Comparison of ENCODE assay signal across 9 mouse cellular contexts in genomic region chr4:13957920-13958319, GRCm38 (mm10).
DNase-seq lines count a peak whose midpoint lies in the region; ATAC-seq lines count a peak whose summit lies in the region.
"Had no signal": no experiment of that assay in that cellular context is flagged by ENCODE, and none has a peak within 500 bp of the region (broad histone marks: within the 10 kb centered on the region; RNA-seq: fewer than 3 reads in every experiment).

No protein-coding gene starts in this region.

- H3K4me3 ChIP-seq in kidney, embryonic 14.5 days (ENCODE audit: low read length) = no peak overlapping the region
- H3K4me3 ChIP-seq in hindbrain, embryonic 10.5 days = no peak overlapping the region
- no peak overlapping the region for H3K4me3 ChIP-seq in limb, embryonic 10.5 days

- peak; percentile 76 for DNase-seq in kidney, adult 11 months
- DNase-seq in cerebellum, adult 18-20 months = peak; percentile 77
- peak; percentile 7 for DNase-seq in hindbrain, embryonic 10.5 days (ENCODE audit: low spot score)
- DNase-seq in limb, embryonic 10.5 days (ENCODE audit: low spot score) = peak; percentile 32
- no peak for DNase-seq in urinary bladder, postnatal 14 days (ENCODE audit: low spot score)
- no peak for DNase-seq in thymus, postnatal 14 days
- DNase-seq in ovary, postnatal 10 days (ENCODE audit: low spot score) = no peak

- WGBS in kidney, embryonic 14.5 days = 29% methylated on average over 4 of the region's 4 CpGs
- 60% methylated on average over 4 of the region's 4 CpGs for WGBS in hindbrain, embryonic 10.5 days
- 44% methylated on average over 4 of the region's 4 CpGs for WGBS in limb, embryonic 10.5 days

- no peak for ATAC-seq in kidney, embryonic 14.5 days (ENCODE audit: low FRiP score, low TSS enrichment)

- H3K4me2 ChIP-seq in kidney, embryonic 14.5 days (replicated peaks; ENCODE audit: low read depth, low read length) = no peak overlapping the region

- H3K4me1 ChIP-seq in kidney, embryonic 14.5 days (ENCODE audit: control insufficient read depth, insufficient read depth, low read length) = no peaks in the 10 kb centered on the region
- peaks cover 6% of the 10 kb centered on the region for H3K4me1 ChIP-seq in hindbrain, embryonic 10.5 days (replicated peaks)
- peaks cover 6% of the 10 kb centered on the region for H3K4me1 ChIP-seq in limb, embryonic 10.5 days

- no peaks in the 10 kb centered on the region for H3K27me3 ChIP-seq in kidney, embryonic 14.5 days (ENCODE audit: control insufficient read depth, insufficient read depth, low read length)
- H3K27me3 ChIP-seq in hindbrain, embryonic 10.5 days (ENCODE audit: insufficient read depth, poor library complexity, severe bottlenecking) = no peaks in the 10 kb centered on the region
- H3K27me3 ChIP-seq in limb, embryonic 10.5 days (ENCODE audit: low read depth, poor library complexity, severe bottlenecking) = no peaks in the 10 kb centered on the region

- no peak overlapping the region for H3K9ac ChIP-seq in kidney, embryonic 14.5 days (ENCODE audit: low read depth, low read length)

- no peak overlapping the region for H3K27ac ChIP-seq in kidney, embryonic 14.5 days (ENCODE audit: low read depth, low read length)
- peak overlapping the region; percentile 57; the same call in 1 of the 2 replicates for H3K27ac ChIP-seq in hindbrain, embryonic 10.5 days
- no peak overlapping the region for H3K27ac ChIP-seq in limb, embryonic 10.5 days
- H3K27ac ChIP-seq: macrophage had no signal

- no peaks in the 10 kb centered on the region for H3K36me3 ChIP-seq in kidney, embryonic 14.5 days (ENCODE audit: control insufficient read depth, insufficient read depth, low read length)
- no peaks in the 10 kb centered on the region for H3K36me3 ChIP-seq in hindbrain, embryonic 10.5 days
- no peaks in the 10 kb centered on the region for H3K36me3 ChIP-seq in limb, embryonic 10.5 days

- H3K9me3 ChIP-seq in kidney, embryonic 14.5 days (ENCODE audit: control insufficient read depth, low read length) = no peaks in the 10 kb centered on the region
- H3K9me3 ChIP-seq in hindbrain, embryonic 10.5 days = no peaks in the 10 kb centered on the region
- no peaks in the 10 kb centered on the region for H3K9me3 ChIP-seq in limb, embryonic 10.5 days (replicated peaks)

Comparison
In these comparisons a context has a peak if more than half of its experiments do, and no peak if none do; other contexts are left out.
1. DNase-seq: peak in kidney, adult 11 months (single experiment), cerebellum, adult 18-20 months (2 of 2), hindbrain, embryonic 10.5 days (single experiment) and limb, embryonic 10.5 days (single experiment); none in urinary bladder, postnatal 14 days (single experiment), thymus, postnatal 14 days (single experiment) and ovary, postnatal 10 days (single experiment).